Mouse (Mus musculus): Measurements from ENCODE around the gene Gm6121.
"Not testable (repeated sequence)": the region's sequence is repeated elsewhere in the genome, so short reads cannot be mapped to it uniquely, and the experiment has no call there.

Gm6121 gene

DNA sequence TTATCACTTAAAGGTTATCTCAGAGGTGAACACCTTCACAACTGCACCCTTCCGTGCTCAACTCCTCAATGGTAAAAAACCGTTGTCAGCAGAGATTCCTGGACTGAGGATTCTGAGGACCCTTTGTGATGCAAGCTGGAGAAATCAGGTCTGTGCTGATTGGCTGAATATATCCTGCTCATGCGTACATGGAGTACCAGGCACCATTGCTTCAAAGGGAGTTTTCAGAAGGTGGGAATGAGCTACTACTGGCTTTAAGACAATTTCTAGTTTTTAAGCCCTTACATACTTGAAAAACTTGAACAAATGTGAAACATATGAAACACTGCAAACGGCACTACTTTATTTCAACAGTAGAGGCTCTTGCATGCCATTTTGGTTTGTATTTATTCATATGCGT, at the start of gene Gm6121:
Gm6121 (minus strand) TSS at position 101 of the 400 bp plus-strand sequence.
- not testable (repeated sequence) for DNase-seq (ENCODE audit: low spot score)

Measured in testis, postnatal 10 days (tissue).